Mouse (Mus musculus) cerebellum, adult 2 months (tissue): Measurements from ENCODE around the gene Thnsl1.

ENCODE experiments used
- CTCF ChIP-seq: fragments of 200-500 bp; IDR thresholded peaks from 2 replicates; pipeline ENCODE4 v1.5.1; 2011; ENCODE audit warnings: low read depth, mild to moderate bottlenecking, control low read depth, low read length, moderate library complexity, borderline replicate concordance; ENCODE audit not compliant: insufficient read depth
- POLR2A ChIP-seq: fragments of 200-500 bp; IDR thresholded peaks from 2 replicates; pipeline ENCODE4 v1.6.1; 2011; ENCODE audit warnings: low read length, control low read depth, borderline replicate concordance; ENCODE audit not compliant: insufficient read depth

DNA sequence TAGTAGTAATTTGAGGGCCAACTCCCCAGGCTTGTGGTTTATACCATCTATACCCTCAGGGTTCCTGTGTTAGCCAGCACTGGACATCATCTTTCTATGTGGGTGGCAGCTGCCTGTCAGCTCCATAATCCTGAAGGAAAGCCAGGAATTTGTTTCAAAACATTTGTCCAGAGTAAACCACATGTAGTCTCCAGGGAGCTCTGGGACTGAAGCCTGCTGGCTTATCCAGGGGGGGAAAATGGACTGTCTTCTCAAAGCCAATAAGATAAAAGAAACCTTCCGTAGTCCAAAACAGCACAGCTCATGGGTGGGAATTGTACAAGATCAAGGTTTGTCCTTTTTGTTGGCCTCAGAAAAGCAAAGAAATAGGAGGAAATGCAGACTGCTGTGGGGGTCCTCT, 37.6 kb upstream of the Thnsl1 start:
- no peak for TF ChIP-seq CTCF
- no peak for TF ChIP-seq POLR2A
